Mouse (Mus musculus) embryonic facial prominence, embryonic 14.5 days (tissue): ENCODE data around the gene Dbndd1. TPM values are rescaled to one million over a fixed set of nuclear protein-coding genes. Genes with fewer than 3 reads are reported as not detected.

Experiments
- ATAC-seq: fragments of 200-750 bp; cut with Nextera tagmentation; 2 replicates; pipeline ENCODE4 v1.8.0; 2017; ENCODE audit warnings: low read depth, moderate number of reproducible peaks, moderate TSS enrichment
- DNase-seq: peaks from one replicate; pipeline ENCODE4 v3.0.0-alpha.2; 2015; ENCODE audit warnings: low spot score
- H3K27ac ChIP-seq: fragments of 300-500 bp; sonication (generic); replicated peaks from 2 replicates; pipeline ENCODE4 v1.5.1; 2014; ENCODE audit warnings: low read depth, mild to moderate bottlenecking, low read length, moderate library complexity
- H3K27me3 ChIP-seq: fragments of 300-500 bp; sonication (generic); replicated peaks from 2 replicates; pipeline ENCODE4 v1.6.1; 2014; ENCODE audit warnings: low read length; ENCODE audit not compliant: control insufficient read depth, insufficient read depth
- H3K36me3 ChIP-seq: fragments of 300-500 bp; sonication (generic); 2 replicates; pipeline ENCODE4 v1.6.1; 2014; ENCODE audit warnings: low read length, mixed read lengths; ENCODE audit not compliant: control insufficient read depth, insufficient read depth
- H3K4me1 ChIP-seq: fragments of 300-500 bp; sonication (generic); 2 replicates; pipeline ENCODE4 v1.6.1; 2014; ENCODE audit warnings: antibody characterized with exemption, low read length; ENCODE audit not compliant: control insufficient read depth, insufficient read depth
- H3K4me2 ChIP-seq: fragments of 300-500 bp; sonication (generic); 2 replicates; pipeline ENCODE4 v1.6.1; 2014; ENCODE audit warnings: low read depth, mild to moderate bottlenecking, low read length, moderate library complexity, mixed read lengths
- H3K4me3 ChIP-seq: fragments of 300-500 bp; sonication (generic); 2 replicates; pipeline ENCODE4 v1.5.1; 2014; ENCODE audit warnings: low read depth, mild to moderate bottlenecking, low read length
- H3K9ac ChIP-seq: fragments of 300-500 bp; sonication (generic); 2 replicates; pipeline ENCODE4 v1.6.1; 2014; ENCODE audit warnings: low read depth, mild to moderate bottlenecking, low read length, moderate library complexity, mixed read lengths
- H3K9me3 ChIP-seq: fragments of 300-500 bp; sonication (generic); 2 replicates; pipeline ENCODE4 v1.6.1; 2016; ENCODE audit warnings: low read length; ENCODE audit not compliant: control insufficient read depth
- WGBS: fragments of 180-500 bp; shearing (Covaris S2); extraction: QIAGEN DNeasy Blood & Tissue Kit; methylation state at CpG from one replicate; pipeline ENCODE4 v1.1.7; 2014; 5-methylcytosine and 5-hydroxymethylcytosine counted together
- polyA plus RNA-seq: library from polyadenylated mRNA; unstranded; fragments of >200 nt; fragmentation: Nextera tagmentation; extraction: Ambion mirVana; gene quantifications from 2 replicates; pipeline ENCODE4 v1.2.1, GENCODE M21; 2014

Dbndd1 gene
- polyA plus RNA-seq, 1 experiment from 2014 or later: 14.4 TPM

DNA sequence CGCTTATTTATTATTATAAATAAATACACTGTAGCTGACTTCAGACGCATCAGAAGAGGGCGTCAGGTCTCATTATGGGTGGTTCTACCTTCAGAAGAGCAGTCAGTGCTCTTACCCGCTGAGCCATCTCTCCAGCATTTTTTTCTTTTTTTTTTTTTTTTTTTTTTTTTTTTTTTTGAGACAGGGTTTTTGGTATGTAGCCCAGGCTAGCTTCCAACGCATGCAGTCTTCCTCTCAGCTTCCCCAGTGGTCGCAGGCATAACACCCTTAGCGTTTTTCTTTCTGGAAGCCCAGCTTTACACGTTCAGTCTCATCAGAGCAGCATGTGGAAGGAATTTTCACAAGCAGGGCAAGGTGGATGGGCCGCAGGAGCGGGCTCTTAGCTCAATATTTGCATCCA lies 2.9 kb upstream of the Dbndd1 start:
- Histone ChIP-seq H3K27me3 (peaks cover 13% of the 10 kb centered on the region), H3K36me3 (peaks cover 22% of the 10 kb centered on the region; the same call in 1 of the 2 replicates), H3K4me1 (peaks cover 22% of the 10 kb centered on the region), H3K4me2 (peak overlapping the region; percentile 86), H3K9me3 (no peaks in the 10 kb centered on the region), H3K27ac (no peak overlapping the region), H3K4me3 (peak overlapping the region; percentile 60), H3K9ac (peak overlapping the region; percentile 46; the same call in 1 of the 2 replicates)
- 29% methylated on average over 10 of the region's 10 CpGs for WGBS
- DNase-seq (no peak), ATAC-seq (no peak)

DNA sequence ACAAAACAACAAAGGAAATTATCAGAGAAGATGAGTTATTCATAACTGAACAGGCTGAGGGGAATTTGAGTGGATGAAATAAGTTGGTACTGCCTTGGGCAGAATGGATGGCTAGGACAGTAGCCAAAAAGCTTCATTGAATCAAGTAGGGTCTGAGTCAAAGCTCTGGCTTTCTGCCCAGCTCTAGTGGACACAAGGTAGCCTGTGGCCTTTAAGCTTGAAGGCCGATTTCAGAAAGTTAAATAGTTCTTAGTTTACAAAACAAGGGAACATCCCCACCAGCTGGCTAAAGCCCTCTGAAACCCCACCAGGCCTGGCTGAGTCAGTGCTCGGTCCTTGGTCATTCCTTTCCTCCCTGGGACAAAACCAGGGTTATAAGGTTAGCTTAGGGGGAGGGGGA lies 1.3 kb upstream of the Dbndd1 start:
- Histone ChIP-seq H3K9me3 (no peaks in the 10 kb centered on the region), H3K4me1 (peaks cover 22% of the 10 kb centered on the region), H3K4me3 (no peak overlapping the region), H3K27ac (no peak overlapping the region), H3K27me3 (peaks cover 19% of the 10 kb centered on the region), H3K4me2 (no peak overlapping the region), H3K36me3 (peaks cover 11% of the 10 kb centered on the region; the same call in 1 of the 2 replicates), H3K9ac (no peak overlapping the region)
- ATAC-seq (no peak), DNase-seq (no peak)
- whole genome bisulfite sequencing: 23% methylated on average over 2 of the region's 2 CpGs

DNA sequence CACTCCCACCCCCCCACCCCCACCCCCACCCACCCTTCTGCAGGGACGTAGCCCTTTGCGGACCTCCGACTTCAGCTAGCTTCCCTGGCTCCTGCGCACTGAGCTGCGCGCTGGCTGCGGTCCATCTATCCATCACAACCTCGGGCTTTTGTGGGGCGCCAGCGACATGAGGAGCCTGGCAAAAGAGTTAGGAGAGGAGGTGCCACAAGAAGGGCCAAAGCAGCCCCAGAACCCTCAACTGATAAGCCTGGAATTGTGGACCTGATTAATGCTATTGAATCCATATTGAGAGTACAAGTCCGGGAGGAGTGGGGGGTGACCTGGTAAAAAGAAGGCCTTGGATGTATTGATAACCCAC lies 256 bp upstream of the Dbndd1 start:
- peaks cover 19% of the 10 kb centered on the region for H3K27me3 ChIP-seq
- no peaks in the 10 kb centered on the region for H3K9me3 ChIP-seq
- ATAC-seq (no peak), DNase-seq (no peak)
- no peak overlapping the region for H3K27ac ChIP-seq
- WGBS: 2% methylated on average over 8 of the region's 11 CpGs
- H3K9ac ChIP-seq: no peak overlapping the region; the same call in 1 of the 2 replicates
- H3K4me1 ChIP-seq: peaks cover 22% of the 10 kb centered on the region
- peak overlapping the region; percentile 64 for H3K4me3 ChIP-seq
- H3K36me3 ChIP-seq: peaks cover 2% of the 10 kb centered on the region; the same call in 1 of the 2 replicates
- H3K4me2 ChIP-seq: peak overlapping the region; percentile 93

DNA sequence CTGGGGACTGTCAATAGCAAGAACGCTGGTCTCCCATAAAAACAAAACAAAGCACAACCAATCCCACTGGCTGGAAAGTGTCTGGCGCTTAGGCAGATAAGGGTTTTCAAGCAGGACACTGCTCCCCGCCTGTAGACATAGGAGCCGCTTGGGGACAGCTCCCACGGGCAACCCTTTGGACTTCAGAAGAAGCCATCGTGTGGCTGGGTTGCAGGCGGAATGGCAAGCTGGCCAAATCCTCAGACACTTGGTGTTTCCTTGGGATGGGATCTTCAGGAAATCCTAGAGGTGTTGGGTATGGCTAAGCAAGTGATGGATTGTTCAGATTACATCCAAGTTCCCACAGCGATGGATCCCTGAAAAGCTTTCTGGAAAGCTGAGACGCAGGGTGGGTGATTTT lies 1.1 kb downstream of the Dbndd1 start:
- DNase-seq (no peak), ATAC-seq (no peak)
- Histone ChIP-seq H3K9ac (peak overlapping the region; percentile 66), H3K27ac (no peak overlapping the region), H3K9me3 (no peaks in the 10 kb centered on the region), H3K4me1 (peaks cover 16% of the 10 kb centered on the region), H3K4me2 (peak overlapping the region; percentile 93), H3K27me3 (peaks cover 19% of the 10 kb centered on the region), H3K4me3 (peak overlapping the region; percentile 64), H3K36me3 (peaks cover 6% of the 10 kb centered on the region; the same call in 1 of the 2 replicates)
- WGBS: 4% methylated on average over 9 of the region's 9 CpGs

DNA sequence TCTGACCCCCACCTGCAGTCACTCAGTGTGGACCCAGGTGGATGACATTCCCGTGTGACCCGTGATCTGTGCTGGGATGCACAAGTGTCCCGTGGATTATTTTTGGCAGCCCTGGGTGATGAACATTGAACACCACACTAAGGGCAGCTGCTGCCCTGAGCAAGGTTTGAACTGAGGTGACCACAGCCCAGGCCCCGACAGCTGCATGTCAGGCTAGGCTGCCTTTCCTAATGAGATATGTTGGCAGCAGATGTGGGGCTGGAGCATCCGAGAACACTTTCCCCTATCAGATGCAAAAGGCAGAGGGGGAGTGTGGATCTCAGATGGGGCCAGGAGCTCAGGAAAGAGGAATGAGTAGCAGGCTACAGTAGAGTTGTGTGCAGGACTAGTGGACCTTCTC lies 4.4 kb downstream of the Dbndd1 start:
- no peak overlapping the region for H3K27ac ChIP-seq
- no peaks in the 10 kb centered on the region for H3K9me3 ChIP-seq
- WGBS: 67% methylated on average over 5 of the region's 5 CpGs
- H3K4me3 ChIP-seq: no peak overlapping the region
- peaks cover 34% of the 10 kb centered on the region for H3K36me3 ChIP-seq
- H3K9ac ChIP-seq: no peak overlapping the region
- ATAC-seq (no peak), DNase-seq (peak; percentile 24)
- H3K27me3 ChIP-seq: peaks cover 13% of the 10 kb centered on the region
- peaks cover 11% of the 10 kb centered on the region; the same call in 1 of the 2 replicates for H3K4me1 ChIP-seq
- no peak overlapping the region for H3K4me2 ChIP-seq

DNA sequence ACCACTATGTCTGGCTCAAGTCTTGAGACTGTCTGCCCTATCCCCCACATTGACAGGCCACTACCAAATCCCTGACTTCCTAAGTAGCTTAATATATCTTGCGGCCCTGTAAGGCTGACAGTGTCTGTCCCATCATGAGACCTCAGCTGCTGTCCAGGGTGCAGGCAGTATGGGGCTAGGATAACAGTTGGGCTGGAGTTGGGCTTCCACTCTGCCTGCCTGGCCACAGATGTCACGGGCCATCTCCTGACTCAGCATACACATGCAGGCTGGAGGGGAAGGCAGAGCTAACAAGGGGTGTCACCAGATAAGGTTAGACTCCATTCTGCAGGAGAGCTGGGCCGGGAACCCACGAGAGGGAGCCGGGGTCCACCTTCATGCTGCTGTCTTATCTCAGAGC lies 8.1 kb downstream of the Dbndd1 start:
- Histone ChIP-seq H3K4me3 (no peak overlapping the region), H3K9ac (no peak overlapping the region), H3K4me1 (no peaks in the 10 kb centered on the region), H3K27me3 (no peaks in the 10 kb centered on the region), H3K36me3 (peaks cover 71% of the 10 kb centered on the region), H3K4me2 (no peak overlapping the region), H3K27ac (no peak overlapping the region), H3K9me3 (no peaks in the 10 kb centered on the region)
- no peak for DNase-seq
- WGBS: 82% methylated on average over 5 of the region's 5 CpGs
- ATAC-seq: no peak

DNA sequence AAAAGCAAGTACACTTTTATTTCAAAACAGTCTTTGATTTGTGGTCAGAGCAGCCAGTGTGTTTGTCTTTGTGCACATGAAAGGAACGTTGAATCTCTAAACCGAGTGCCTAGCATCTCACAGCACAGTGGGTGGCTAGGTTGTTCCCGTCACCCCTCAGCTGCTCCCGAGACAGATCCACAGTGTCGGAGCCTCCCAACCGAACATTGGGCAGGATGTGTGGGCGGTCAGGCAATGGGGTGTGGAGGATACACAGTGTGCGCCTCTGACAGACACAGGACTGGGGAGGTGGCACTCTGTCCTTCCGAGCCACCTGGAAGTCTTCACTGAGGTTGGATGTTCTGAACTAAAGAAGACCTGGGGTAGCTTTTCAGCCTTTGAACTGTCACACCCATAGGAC lies 9.6 kb downstream of the Dbndd1 start:
- 80% methylated on average over 9 of the region's 9 CpGs for WGBS
- Histone ChIP-seq H3K9me3 (no peaks in the 10 kb centered on the region), H3K36me3 (peaks cover 85% of the 10 kb centered on the region), H3K27ac (no peak overlapping the region), H3K9ac (no peak overlapping the region), H3K4me1 (no peaks in the 10 kb centered on the region), H3K27me3 (no peaks in the 10 kb centered on the region), H3K4me2 (no peak overlapping the region), H3K4me3 (no peak overlapping the region)
- ATAC-seq: no peak
- DNase-seq: no peak

DNA sequence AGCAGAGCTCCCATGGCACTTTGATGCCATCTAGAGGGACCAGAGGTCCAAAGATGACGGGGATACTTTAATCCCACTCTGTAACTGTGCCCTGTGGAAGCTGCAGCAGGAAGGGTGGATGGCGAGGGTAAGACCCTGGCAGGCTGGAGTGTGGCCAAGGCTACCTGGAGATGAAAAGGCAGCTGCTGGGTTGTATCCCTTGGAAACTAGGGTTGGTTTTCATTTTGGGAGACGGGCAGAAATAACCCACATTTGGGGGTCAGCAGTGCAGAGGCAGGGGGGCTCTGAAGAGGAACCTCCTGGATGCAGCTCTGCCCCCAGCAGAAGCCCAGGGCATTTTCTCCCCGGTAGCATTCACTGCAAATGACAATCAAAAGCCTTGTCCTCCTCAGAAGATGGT lies 10.0 kb downstream of the Dbndd1 start:
- Histone ChIP-seq H3K27ac (no peak overlapping the region), H3K4me2 (no peak overlapping the region), H3K36me3 (peaks cover 89% of the 10 kb centered on the region), H3K9me3 (no peaks in the 10 kb centered on the region), H3K4me3 (no peak overlapping the region), H3K9ac (no peak overlapping the region), H3K4me1 (no peaks in the 10 kb centered on the region), H3K27me3 (no peaks in the 10 kb centered on the region)
- DNase-seq (no peak), ATAC-seq (no peak)
- WGBS: 70% methylated on average over 4 of the region's 4 CpGs

DNA sequence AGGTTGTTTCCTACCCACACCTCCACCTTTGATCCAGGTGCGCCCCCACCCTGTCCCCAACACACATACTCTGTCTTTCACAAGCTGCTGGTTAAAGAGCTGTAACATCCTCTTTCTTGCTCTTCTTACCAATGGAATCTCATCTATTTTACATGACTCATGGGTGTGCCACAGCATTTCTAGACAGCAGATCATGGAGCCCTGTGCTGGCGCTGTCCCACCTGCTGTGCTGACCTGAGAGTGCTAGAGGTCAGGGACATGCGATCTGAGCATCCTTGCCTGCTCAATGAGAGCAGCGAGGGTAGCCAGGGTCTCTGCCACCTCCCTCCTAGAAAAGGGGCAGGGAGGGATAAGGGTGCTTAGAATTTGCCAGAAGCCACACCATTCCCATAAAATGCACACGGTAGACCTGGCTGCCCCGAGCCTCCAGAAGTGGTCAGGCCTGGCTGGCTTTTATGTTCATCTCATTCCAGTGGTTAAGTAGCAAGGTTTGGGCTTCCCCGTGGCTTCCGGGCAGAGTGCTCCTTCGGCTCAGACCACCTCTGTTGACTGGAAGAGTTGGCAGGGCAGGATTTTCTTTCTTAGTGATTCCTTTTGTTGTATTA lies 10.6 kb downstream of the Dbndd1 start:
- Histone ChIP-seq H3K9ac (no peak overlapping the region), H3K4me3 (no peak overlapping the region), H3K27ac (no peak overlapping the region), H3K27me3 (no peaks in the 10 kb centered on the region), H3K4me2 (no peak overlapping the region), H3K4me1 (no peaks in the 10 kb centered on the region), H3K36me3 (peaks cover 95% of the 10 kb centered on the region), H3K9me3 (no peaks in the 10 kb centered on the region)
- DNase-seq: no peak
- ATAC-seq: no peak
- 89% methylated on average over 9 of the region's 9 CpGs for WGBS
